Mouse (Mus musculus) frontal cortex, postnatal 10 days (tissue): Measurements from ENCODE around the gene Mlh1.

ENCODE experiments used
- DNase-seq, 2 experiments: peaks; one replicate each; pipeline ENCODE4 v3.0.0; 2022; ENCODE audit warnings: low spot score in 2 of 2, mixed read lengths in 1 of 2

The Mlh1 gene

DNA sequence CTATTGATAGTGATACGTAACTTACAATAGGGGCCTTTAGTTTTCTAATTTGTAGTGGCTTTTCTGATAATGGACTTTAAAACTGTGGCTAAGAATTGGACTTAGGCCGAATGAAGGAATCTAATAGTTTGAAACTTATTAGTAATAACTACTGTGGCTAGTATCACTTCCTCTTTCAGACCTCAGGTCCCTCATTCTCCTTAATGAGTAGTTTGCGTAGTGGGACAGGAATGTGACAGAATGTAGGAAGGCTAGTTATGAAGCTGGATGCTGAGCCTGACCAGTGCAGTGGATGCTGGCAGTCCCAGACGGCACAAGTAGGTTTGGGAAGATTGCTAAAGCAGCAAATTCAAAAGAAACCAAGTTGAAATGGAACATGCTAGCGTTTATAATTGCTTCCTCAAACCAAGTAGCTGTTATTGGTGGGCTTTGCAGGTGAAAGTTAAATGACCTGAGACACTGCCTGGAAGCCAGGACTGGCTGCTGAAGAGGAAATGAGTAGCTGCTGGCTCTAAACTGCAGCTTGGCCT, 51.0 kb downstream of the Mlh1 start:
- no peak for DNase-seq

GRCm38 (mm10) chr9:111216424-111216823, 55.2 kb downstream of the Mlh1 start:
- no peak for DNase-seq

- no peak for DNase-seq
These were observed 58.1 kb downstream of the Mlh1 start for GRCm38 (mm10) chr9:111213501-111213900.

GRCm38 (mm10) chr9:111211122-111212041, 60.2 kb downstream of the Mlh1 start:
- no peak for DNase-seq

GRCm38 (mm10) chr9:111210412-111210811, 61.2 kb downstream of the Mlh1 start:
- DNase-seq, result no peak

DNA sequence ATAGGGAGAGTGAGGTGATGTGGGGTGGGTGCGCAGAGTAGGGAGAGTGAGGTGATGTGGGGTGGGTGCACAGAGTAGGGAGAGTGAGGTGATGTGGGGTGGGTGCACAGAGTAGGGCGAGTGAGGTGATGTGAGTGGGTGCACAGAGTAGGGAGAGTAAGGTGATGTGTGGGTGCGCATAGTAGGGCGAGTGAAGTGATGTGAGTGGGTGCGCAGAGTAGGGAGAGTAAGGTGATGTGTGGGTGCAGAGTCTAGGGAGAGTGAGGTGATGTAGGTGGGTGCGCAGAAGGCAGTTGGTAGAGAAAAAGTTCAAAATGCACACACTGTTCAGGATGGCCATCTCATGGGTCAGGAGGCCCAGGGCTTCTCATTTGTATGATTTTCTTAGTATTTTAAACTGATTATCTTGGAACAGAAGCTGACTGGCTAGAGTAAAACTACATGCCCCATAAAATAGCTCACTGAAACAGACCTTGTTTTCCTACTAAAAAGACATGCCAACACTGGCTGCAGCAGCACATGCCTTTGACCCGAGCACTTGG, 62.4 kb downstream of the Mlh1 start:
- no peak for DNase-seq

- no peak for DNase-seq
These were observed 63.4 kb downstream of the Mlh1 start for GRCm38 (mm10) chr9:111208185-111208584.

- no peak for DNase-seq
These were observed 63.9 kb downstream of the Mlh1 start for GRCm38 (mm10) chr9:111207683-111208082.

GRCm38 (mm10) chr9:111204601-111205375, 66.8 kb downstream of the Mlh1 start:
- DNase-seq, result no peak

DNA sequence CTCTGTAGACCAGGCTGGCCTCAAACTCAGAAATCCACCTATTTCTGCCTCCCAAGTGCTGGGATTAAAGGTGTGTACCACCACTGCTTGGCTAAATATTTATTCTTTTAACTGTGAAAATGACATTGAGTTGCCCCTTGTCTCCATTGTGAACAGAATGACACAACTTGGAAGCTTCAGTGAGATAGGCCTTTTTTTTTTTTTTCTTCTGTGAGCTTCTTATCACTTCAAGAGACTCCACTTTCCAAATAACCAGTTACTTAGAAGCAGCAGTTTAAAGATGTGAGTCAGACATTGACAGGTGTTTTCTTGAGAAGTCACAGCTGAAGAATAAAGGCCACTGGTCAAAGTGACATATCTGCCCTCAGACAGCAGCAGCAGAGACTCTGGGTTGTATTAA, 71.4 kb downstream of the Mlh1 start:
- no peak for DNase-seq

DNA sequence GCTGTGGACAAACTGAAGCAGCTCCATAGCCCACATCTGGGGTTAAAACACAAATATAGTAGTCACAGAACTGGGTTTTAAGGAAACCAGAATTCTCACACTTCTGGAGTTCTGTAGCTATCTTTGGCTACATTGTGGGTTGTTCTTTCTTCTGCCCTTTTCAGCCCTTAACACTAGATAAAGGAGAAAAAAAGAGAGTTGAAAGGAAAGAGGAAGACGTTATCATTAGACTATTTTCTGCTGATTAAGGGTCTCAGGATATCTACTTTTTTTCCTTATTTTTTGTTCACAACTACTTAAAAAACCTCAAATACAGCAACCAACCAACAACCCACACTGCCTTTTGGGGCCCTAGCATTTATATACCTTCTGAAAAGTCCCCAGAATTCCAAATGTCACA, 73.3 kb downstream of the Mlh1 start:
- DNase-seq, result no peak

GRCm38 (mm10) chr9:111197712-111198111, 73.9 kb downstream of the Mlh1 start:
- DNase-seq, result no peak

GRCm38 (mm10) chr9:111197116-111197515, 74.5 kb downstream of the Mlh1 start:
- DNase-seq, result no peak

GRCm38 (mm10) chr9:111193211-111193610, 78.4 kb downstream of the Mlh1 start:
- no peak for DNase-seq

GRCm38 (mm10) chr9:111188731-111189130, 82.9 kb downstream of the Mlh1 start:
- no peak for DNase-seq

DNA sequence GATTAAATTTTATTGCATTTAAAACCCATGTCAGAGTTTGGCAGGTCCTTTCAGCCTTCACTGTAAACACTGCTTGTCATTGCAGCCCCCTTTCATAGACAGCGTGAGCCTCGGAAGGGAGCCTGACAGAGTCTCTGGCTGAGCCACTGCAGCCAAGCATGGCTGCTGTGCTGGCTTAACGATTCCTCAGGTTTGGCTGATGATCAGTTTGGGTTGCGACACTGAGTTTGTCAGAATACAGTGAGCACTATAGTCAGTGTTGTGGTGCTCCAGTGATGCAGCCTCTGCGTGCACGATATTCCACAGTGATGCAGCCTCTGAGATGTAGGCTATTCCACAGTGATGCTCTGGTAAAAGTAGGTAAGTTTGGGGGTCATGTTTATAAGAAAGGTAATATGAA, 84.7 kb downstream of the Mlh1 start:
- no peak for DNase-seq

GRCm38 (mm10) chr9:111184929-111185328, 86.7 kb downstream of the Mlh1 start:
- no peak for DNase-seq

DNA sequence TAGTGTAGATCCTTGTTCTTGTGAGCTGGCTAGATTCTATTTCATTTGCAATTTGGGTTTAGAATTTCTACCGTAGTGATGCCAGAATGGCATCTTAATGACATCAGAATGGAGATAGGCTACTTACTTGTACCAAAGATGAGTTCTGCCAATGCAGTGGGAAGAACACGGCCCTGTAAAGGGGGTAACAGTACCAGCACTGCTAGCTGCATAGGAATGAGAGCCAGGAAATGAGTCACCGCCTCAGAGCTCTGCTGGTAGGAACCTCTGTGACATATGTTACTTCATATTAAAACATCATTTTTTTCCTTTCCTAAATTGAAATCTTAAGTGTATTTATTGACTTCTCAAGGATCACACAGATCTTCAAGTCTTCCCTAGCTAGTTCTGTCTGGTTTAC, 89.4 kb downstream of the Mlh1 start:
- no peak for DNase-seq

DNA sequence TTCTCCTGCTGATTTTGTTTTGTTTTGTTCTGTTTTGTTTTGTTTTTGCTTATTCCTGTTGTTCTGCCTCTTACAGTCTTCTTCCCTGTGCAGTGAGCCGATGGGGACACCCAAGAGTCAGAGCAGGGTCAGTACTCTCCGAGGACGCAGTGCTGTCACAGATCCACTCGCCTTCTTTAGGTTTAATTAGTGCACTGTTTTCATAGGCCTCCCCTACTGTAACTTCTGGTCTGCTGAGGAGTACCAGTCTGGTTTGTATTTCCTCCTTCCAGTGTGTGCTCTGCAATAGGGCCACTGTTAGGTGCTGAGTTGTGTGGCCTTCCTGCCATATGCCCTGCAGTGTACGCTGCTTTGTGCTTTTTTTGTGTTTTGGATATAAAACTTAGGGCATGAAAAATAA, 92.6 kb downstream of the Mlh1 start:
- DNase-seq, result no peak
